Mouse (Mus musculus): Measurements from ENCODE around the gene Gm20388.
A peak's percentile ranks its signal among the peaks of the same experiment; 100 is the strongest.

Gene Gm20388

GRCm38 (mm10) chr8:120091032-120091431 is 180.4 kb downstream of the Gm20388 start:
- DNase-seq (ENCODE audit: low spot score in 2 of 2) = no peak

DNA sequence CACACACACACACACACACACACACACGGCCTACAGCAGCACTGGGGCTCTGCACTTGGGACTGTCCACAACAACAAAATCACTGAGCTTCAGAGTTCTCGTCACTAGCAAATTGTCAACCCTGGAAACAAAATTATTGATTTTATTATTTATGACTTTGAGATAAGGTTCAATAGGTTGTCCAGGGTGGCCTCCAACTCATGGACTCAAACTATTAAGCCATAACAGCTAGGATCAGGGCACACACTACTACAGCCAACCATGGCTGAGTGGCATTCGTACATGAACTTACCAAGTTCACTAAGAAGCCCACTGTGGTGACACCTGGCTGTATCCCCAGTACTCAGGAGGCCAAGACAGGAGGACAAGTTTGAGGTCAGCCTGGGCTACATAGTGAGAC is 182.5 kb downstream of the Gm20388 start:
- DNase-seq (ENCODE audit: low spot score in 2 of 2) = no peak

GRCm38 (mm10) chr8:120094801-120095200 is 184.2 kb downstream of the Gm20388 start:
- no peak for DNase-seq (ENCODE audit: low spot score in 2 of 2)

DNA sequence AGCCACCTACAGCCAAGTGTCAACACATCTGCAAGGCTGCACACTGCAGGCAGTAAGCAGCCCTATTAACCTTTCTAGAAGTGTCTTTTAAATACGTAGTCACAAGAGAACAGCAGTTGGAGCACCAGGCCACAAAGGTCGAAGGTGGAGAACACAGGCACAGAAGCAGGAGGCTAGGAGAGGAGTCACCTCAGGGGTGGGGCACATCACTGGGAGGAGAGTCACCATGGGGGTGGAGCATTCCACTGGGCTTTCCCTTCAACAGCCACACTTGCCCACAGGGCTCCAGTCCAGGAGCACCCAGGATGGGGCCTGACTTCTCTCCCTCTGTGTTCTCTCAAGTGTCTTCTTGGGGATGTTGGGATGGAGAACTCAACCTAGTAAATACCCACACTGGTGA is 185.8 kb downstream of the Gm20388 start:
- no peak for DNase-seq (ENCODE audit: low spot score in 2 of 2)

DNA sequence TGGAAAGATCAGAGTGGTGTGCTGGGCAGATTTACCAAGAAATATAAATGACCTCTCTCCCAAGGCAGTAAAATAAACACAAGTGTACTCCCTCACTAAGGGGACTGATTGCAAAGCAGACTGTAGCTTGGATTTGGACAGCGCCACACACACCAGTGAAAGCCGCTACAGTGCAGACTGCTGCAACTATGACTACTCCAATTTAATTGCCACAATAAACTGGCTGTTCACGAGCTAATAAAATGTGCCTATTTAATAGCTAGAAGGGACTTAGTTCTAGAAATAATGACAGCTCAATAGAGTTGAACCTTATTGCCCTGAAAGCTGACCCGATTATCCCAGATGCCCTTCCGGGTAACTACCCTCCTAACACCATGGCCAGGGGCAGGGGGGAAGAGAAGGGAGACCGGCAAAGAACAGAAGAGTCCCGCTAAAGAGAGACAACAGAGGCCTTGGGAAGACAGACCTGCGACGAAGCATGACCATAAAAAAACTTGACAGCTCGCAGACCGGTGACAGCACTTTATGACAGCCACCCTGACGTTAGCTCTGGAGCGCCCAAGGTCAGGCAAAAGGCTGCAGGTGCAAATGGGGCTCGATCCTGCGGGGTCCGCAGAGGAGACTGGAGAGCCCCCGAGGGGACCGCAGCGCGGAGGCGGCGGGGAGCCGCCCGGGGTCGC is 189.9 kb downstream of the Gm20388 start:
- DNase-seq (ENCODE audit: low spot score in 2 of 2) = no peak

DNA sequence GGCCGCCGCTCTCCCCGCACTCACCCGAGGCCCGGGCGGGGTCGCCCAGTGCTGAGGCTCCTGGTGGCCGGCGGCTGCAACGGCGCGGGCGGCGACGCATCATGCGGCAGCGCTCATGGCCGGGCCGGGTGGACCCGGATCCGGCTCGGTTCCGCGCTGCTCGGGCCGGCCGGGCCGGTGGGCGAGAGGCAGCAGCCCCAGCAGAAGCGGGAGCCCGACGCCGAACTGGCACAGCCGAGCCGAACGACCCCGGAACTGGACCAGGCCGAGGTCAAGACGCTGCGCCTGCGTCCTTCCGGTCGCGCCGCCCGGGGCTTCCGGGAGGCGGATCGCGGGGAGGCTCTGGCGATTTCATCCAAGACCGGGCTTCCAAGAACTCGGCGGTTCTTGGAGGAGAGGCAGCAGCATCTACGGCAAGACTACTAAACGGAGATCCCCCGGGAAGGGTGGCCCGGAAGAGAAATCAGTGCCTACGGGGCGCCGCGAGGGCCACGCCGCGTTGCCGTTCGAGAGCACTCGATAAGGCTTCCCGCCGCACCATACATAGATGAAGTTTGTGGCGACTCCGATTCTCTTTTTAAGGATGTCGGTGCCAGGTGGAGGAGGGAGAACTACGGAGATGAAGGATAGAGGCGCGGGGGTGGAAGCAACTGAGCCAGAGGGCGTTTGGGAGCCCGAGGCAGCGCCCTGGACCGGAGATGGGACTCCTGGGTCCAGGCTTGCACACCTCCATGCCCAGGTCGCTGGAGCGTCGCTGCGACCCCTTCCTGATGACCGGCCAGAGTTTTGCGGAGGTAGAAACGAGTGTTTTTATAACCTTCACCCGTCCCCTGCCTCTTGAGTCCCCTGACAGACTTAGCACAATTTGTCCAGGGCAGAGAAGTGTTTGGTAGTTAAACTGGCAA is 190.7 kb downstream of the Gm20388 start, which contains the start of gene Zdhhc7:
Zdhhc7 (minus strand) TSS at position 415 of the 905 bp plus-strand sequence.
- DNase-seq (ENCODE audit: low spot score in 2 of 2) = peak; percentile 82

DNA sequence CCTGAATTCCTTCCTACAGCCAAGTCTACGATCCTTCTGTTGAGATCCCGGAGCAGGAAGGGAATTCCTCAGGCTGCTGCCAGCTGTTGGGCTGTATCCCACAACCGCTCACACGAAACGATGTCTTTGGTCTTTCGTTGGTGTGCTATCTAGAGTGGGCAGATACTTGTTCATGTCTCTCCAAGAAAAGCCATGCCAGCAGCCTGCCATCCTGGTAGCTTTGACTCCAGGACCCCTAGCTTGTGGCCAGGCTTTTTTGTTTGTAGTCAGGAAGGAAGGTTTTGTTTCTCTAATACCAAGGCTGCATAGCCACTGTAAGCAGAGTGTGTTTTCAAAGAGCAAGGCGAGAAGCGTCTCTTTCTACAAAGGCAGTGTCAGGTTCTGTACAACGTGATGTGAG is 193.3 kb downstream of the Gm20388 start:
- no peak for DNase-seq (ENCODE audit: low spot score in 2 of 2)

- DNase-seq (ENCODE audit: low spot score in 2 of 2) = no peak
These were observed 194.2 kb downstream of the Gm20388 start for GRCm38 (mm10) chr8:120104721-120105272.

- DNase-seq (ENCODE audit: low spot score in 2 of 2) = no peak
These were observed 198.5 kb downstream of the Gm20388 start for GRCm38 (mm10) chr8:120109149-120109548.

- no peak for DNase-seq (ENCODE audit: low spot score in 2 of 2)
These were observed 200.3 kb downstream of the Gm20388 start for GRCm38 (mm10) chr8:120110966-120111365.

- no peak for DNase-seq (ENCODE audit: low spot score in 2 of 2)
These were observed 200.7 kb downstream of the Gm20388 start for GRCm38 (mm10) chr8:120111382-120111781.

DNA sequence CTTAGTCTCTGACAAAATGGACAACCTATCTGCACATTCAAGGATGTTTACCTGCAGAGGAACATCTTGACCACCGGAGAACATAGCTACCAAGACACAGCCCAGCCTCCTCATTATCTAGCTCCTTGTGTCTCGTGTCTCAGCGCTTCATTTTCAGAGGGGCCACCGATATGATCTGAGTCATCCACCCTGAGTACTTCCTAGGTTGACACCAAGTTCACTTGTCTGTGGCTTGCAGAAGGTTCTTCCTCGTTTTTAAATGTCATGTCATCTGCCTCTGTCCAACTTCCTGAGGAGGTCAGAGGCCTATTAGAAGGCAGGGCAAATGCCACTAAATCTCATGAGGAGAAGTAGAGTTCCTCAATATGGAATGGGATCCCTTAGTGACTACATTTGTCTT is 201.9 kb downstream of the Gm20388 start:
- DNase-seq (ENCODE audit: low spot score in 2 of 2) = no peak

GRCm38 (mm10) chr8:120113306-120113705 is 202.7 kb downstream of the Gm20388 start:
- no peak for DNase-seq (ENCODE audit: low spot score in 2 of 2)

- DNase-seq (ENCODE audit: low spot score in 2 of 2) = peak; percentile 100
These were observed 203.2 kb downstream of the Gm20388 start, which contains the start of gene 6430548M08Rik for GRCm38 (mm10) chr8:120113758-120114255. Gene 6430548M08Rik, plus strand, starts transcription at chr8:120114152.

DNA sequence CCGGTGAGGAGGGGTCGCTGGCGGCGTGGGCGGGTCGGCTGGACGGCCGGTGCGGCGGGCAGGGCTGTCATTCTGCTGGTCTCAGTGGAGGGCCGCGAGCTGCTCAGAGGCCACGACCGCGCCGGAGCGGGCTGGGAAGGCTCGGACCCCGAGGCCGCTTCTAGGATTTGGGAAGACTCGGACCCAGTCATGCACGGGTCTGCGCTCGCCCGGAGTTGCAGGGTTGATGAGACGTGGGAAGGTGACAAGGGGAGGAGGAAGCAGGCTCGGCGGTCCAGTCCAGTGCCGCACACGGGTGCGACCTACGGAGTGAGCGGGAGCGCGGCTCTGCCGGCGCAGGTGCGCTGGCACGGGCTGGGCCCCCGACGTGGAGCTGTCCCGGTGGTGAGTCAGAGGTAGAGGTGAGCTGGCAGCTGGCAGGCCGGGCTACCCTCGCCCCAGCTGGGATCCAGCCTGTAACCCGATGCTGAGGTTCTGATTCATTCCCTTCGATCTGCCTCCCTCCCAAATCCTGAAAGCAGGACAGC is 203.7 kb downstream of the Gm20388 start:
- DNase-seq (ENCODE audit: low spot score in 2 of 2) = peak in 1 of 2 experiments; percentile 38

GRCm38 (mm10) chr8:120116600-120116999 is 206.0 kb downstream of the Gm20388 start:
- DNase-seq (ENCODE audit: low spot score in 2 of 2) = no peak

DNA sequence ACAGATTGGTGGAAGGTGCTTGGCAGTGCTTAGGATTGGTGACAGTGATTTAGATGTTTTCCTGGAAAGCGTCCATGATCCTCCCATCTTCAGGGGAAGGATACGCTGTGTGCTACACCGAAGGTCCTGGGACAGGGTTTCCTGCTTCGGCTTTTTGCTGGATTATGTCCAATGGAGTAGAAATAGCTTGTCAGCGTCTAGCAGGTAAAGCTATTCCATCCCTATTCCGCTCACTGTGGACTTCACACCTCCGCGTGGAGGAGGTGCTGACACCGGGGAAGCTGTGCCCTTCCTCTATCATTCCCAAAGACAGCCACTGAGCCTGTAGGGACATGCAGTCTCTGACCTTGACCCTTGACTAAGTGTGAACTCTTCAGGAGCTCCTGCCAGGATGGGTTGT is 207.5 kb downstream of the Gm20388 start:
- no peak for DNase-seq (ENCODE audit: low spot score in 2 of 2)

DNA sequence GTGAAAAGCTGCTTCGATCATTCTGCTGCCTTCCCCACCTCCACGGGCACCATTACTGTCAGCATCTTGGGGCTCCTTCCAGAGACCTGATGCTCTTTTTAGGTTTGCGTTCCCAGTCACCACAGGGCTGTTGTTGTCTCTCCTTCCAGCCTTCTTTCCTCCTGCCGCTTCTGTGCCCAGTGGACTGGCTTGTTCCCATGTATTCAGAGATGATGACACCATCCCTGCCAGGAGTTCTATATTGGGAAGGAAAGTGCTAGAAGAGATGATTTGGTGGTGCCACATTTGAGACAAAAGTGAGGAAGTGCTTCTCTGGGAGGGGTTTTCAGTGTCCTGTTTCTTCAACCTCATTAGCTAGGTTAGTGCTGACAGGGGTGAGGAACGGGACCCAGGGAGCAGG is 208.2 kb downstream of the Gm20388 start:
- DNase-seq (ENCODE audit: low spot score in 2 of 2) = peak in 1 of 2 experiments; percentile 35

DNA sequence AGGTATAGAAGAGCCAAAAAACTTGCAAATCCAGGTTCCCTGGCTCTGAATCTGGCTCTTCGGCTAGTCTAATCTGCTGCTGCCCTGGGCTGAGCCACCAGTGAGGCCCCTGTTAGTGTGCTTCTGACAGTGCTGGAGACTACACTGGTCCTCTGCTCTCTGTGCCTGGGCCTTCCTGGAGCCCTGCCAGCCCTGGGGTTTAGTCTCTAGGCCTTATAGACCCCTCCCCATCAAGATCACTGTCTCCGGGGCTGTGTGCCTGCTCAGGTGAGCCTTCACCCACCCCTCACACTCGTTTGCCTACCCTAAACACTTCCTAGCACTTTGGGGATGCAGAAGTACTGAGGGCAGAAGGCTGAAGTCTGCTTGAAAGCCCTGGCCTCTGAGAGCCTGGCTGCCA is 208.8 kb downstream of the Gm20388 start:
- DNase-seq (ENCODE audit: low spot score in 2 of 2) = no peak

DNA sequence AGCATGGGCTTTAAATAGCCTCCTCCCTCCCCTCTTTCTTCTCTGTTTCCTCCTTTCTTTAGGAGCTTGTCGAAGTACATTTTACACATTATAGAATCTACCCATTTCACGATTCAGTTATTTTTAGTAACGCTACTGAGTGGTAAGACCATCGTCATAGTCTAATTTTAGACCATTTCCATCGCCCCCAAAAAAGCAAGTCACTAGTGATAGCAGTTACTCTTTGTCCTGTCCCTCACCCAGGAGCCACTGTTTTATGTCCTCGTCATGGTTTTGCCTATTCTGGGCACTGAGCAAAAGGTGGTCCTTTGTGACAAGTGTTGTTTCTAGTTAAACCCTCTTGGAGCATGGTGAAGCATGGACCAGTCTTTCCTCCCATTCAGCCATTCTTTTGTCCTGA is 209.3 kb downstream of the Gm20388 start:
- no peak for DNase-seq (ENCODE audit: low spot score in 2 of 2)

DNA sequence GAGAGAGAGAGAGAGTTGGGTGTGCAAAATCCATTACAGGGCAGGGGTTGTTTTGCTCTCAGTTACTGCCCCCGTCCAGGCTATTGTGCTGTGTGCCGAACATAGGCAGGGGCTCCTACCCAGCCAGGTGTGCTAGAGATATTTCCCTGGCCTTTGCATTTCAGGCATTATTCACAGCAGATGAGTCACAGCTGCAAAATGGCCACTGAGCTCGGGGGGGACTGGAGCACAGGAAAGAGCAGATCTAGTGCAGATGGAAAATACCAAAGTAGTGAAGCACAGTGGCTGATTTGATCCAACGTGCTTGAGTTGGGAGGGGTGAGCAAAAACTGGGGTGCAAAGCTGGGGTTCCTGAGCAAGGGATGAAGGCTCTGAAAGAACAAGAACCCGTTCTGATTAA is 210.3 kb downstream of the Gm20388 start:
- DNase-seq (ENCODE audit: low spot score in 2 of 2) = peak in 1 of 2 experiments; percentile 28

- DNase-seq (ENCODE audit: low spot score in 2 of 2) = no peak
These were observed 213.6 kb downstream of the Gm20388 start for GRCm38 (mm10) chr8:120124261-120124660.

All from right cerebral cortex, postnatal 36 days (tissue).